In the genomic region with DNA sequence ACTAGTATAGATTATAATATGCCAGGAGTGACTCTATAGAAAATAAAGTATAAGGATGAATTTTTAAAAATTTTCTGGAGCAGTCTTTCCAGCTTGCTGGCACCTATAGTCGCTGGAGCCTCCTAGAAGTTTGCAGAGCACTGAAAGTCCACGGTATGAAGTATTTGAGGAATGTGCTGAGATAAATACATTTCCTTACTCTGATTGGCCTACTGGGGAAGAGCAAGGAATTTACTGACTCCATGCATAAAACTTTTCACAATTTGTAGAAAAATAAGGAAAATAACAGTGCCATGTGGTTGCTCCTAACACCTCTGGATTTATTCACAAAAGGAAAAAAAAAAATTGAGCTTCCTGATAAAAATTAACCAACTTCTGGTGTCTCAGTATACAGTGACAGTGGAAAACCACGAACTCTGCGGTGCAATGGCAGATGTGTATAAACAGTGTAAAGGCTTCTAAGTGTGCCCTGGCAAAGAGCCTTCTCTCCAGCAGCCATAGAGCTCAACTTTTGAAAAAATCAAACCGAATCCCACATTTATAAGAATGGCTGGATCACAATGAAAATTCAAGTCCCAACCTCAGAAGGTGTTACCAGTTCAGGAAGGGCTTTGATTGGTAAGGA, we compare ENCODE assay signal across 24 mouse cellular contexts. TPM values are rescaled to one million over a fixed set of nuclear protein-coding genes. Genes with fewer than 3 reads are reported as not detected.
DNase-seq lines count a peak whose midpoint lies in the region; ATAC-seq and TF ChIP-seq lines count a peak whose summit lies in the region.
"Had no signal": no experiment of that assay in that cellular context is flagged by ENCODE, and none has a peak within 500 bp of the region (broad histone marks: within the 10 kb centered on the region; RNA-seq: fewer than 3 reads in every experiment).

No protein-coding gene starts in this region.

- H3K4me3 ChIP-seq in kidney, embryonic 16.5 days (ENCODE audit: low read length): no peak overlapping the region
- H3K4me3 ChIP-seq in kidney, embryonic 15.5 days (replicated peaks): no peak overlapping the region
- H3K4me3 ChIP-seq in lung, postnatal 0 days (ENCODE audit: low read depth, low read length): no peak overlapping the region
- H3K4me3 ChIP-seq in embryonic facial prominence, embryonic 15.5 days (replicated peaks): no peak overlapping the region
- no peak overlapping the region for H3K4me3 ChIP-seq in hindbrain, embryonic 12.5 days
- H3K4me3 ChIP-seq: erythroblast, embryonic 14.5 days; forebrain, embryonic 12.5 days; left cerebral cortex, adult 2 months; midbrain, embryonic 10.5 days; myocyte had no signal

- 0 out of 2 replicates have a peak, but pooled peaks cover 3% of the 10 kb centered on the region for H3K9me3 ChIP-seq in kidney, embryonic 16.5 days (ENCODE audit: low read length)
- 0 out of 2 replicates have a peak, but pooled peaks cover 3% of the 10 kb centered on the region for H3K9me3 ChIP-seq in kidney, embryonic 15.5 days (replicated peaks)
- H3K9me3 ChIP-seq in lung, postnatal 0 days (ENCODE audit: low read length): no peaks in the 10 kb centered on the region
- no peaks in the 10 kb centered on the region for H3K9me3 ChIP-seq in embryonic facial prominence, embryonic 15.5 days (replicated peaks)
- H3K9me3 ChIP-seq in hindbrain, embryonic 12.5 days (replicated peaks): peaks cover 6% of the 10 kb centered on the region; the same call in 1 of the 2 replicates

- no peak overlapping the region for H3K9ac ChIP-seq in kidney, embryonic 16.5 days (replicated peaks; ENCODE audit: low read length)
- no peak overlapping the region for H3K9ac ChIP-seq in kidney, embryonic 15.5 days
- H3K9ac ChIP-seq in lung, postnatal 0 days (replicated peaks; ENCODE audit: low read depth): no peak overlapping the region
- no peak overlapping the region for H3K9ac ChIP-seq in embryonic facial prominence, embryonic 15.5 days
- H3K9ac ChIP-seq in hindbrain, embryonic 12.5 days: no peak overlapping the region
- H3K9ac ChIP-seq: forebrain, embryonic 12.5 days had no signal

- no peak for TF ChIP-seq EP300 in lung, postnatal 0 days (IDR thresholded peaks at IDR 0.05)

- H3K27ac ChIP-seq in kidney, embryonic 16.5 days (ENCODE audit: low read length): 0 out of 2 replicates have a peak overlapping the region, but pooled peaks have one; percentile 8
- H3K27ac ChIP-seq in kidney, embryonic 15.5 days: no peak overlapping the region
- peak overlapping the region; percentile 40; the same call in 1 of the 2 replicates for H3K27ac ChIP-seq in lung, postnatal 0 days (ENCODE audit: low read length)
- 0 out of 2 replicates have a peak overlapping the region, but pooled peaks have one; percentile 22 for H3K27ac ChIP-seq in embryonic facial prominence, embryonic 15.5 days (replicated peaks)
- no peak overlapping the region for H3K27ac ChIP-seq in hindbrain, embryonic 12.5 days
- H3K27ac ChIP-seq: forebrain, embryonic 12.5 days; left cerebral cortex, adult 2 months; midbrain, embryonic 10.5 days had no signal

- peak; percentile 49 for DNase-seq in lung, postnatal 0 days (ENCODE audit: low spot score)
- no peak for DNase-seq in lung, postnatal 4 days
- peak; percentile 18 for DNase-seq in yolk sac, embryonic 10.5 days (ENCODE audit: low spot score)
- DNase-seq: cerebellum, adult 11 months; cerebellum, adult 9-11 months; gastrocnemius, postnatal 36 days; kidney, postnatal 10 days had no signal

- peaks cover 6% of the 10 kb centered on the region; the same call in 1 of the 2 replicates for H3K36me3 ChIP-seq in kidney, embryonic 16.5 days (ENCODE audit: insufficient read depth, low read length)
- H3K36me3 ChIP-seq in kidney, embryonic 15.5 days: peaks cover 7% of the 10 kb centered on the region
- peaks cover 4% of the 10 kb centered on the region; the same call in 1 of the 2 replicates for H3K36me3 ChIP-seq in lung, postnatal 0 days (ENCODE audit: insufficient read depth, low read length)
- H3K36me3 ChIP-seq in embryonic facial prominence, embryonic 15.5 days: peaks cover 8% of the 10 kb centered on the region
- peaks cover 8% of the 10 kb centered on the region for H3K36me3 ChIP-seq in hindbrain, embryonic 12.5 days

- ATAC-seq in kidney, embryonic 16.5 days (ENCODE audit: low FRiP score, low TSS enrichment): no peak
- no peak for ATAC-seq in kidney, embryonic 15.5 days (replicated peaks; ENCODE audit: low FRiP score)
- ATAC-seq in lung, postnatal 0 days: peak; percentile 55; the same call in 1 of the 2 replicates
- ATAC-seq in embryonic facial prominence, embryonic 15.5 days (ENCODE audit: insufficient number of reproducible peaks, low FRiP score, low TSS enrichment, low read depth): no peak
- no peak for ATAC-seq in hindbrain, embryonic 12.5 days (ENCODE audit: low FRiP score)
- ATAC-seq: inflammation-experienced regulatory T-cells, adult 6 months; midbrain, embryonic 16.5 days had no signal

- WGBS in kidney, embryonic 16.5 days: 63% methylated on average over 5 of the region's 5 CpGs
- 66% methylated on average over 5 of the region's 5 CpGs for WGBS in kidney, embryonic 15.5 days
- WGBS in lung, postnatal 0 days: 31% methylated on average over 5 of the region's 5 CpGs
- WGBS in embryonic facial prominence, embryonic 15.5 days: 38% methylated on average over 5 of the region's 5 CpGs
- 80% methylated on average over 5 of the region's 5 CpGs for WGBS in hindbrain, embryonic 12.5 days

- H3K4me2 ChIP-seq in kidney, embryonic 16.5 days (replicated peaks; ENCODE audit: low read depth, low read length): no peak overlapping the region
- no peak overlapping the region for H3K4me2 ChIP-seq in kidney, embryonic 15.5 days
- H3K4me2 ChIP-seq in lung, postnatal 0 days (replicated peaks; ENCODE audit: low read depth, low read length): no peak overlapping the region
- no peak overlapping the region for H3K4me2 ChIP-seq in embryonic facial prominence, embryonic 15.5 days (replicated peaks)
- H3K4me2 ChIP-seq in hindbrain, embryonic 12.5 days (replicated peaks): no peak overlapping the region
- H3K4me2 ChIP-seq: forebrain, embryonic 12.5 days had no signal

- no peaks in the 10 kb centered on the region for H3K27me3 ChIP-seq in kidney, embryonic 16.5 days (ENCODE audit: insufficient read depth, low read length)
- H3K27me3 ChIP-seq in kidney, embryonic 15.5 days: no peaks in the 10 kb centered on the region
- H3K27me3 ChIP-seq in lung, postnatal 0 days (replicated peaks; ENCODE audit: insufficient read depth, low read length): no peaks in the 10 kb centered on the region
- H3K27me3 ChIP-seq in embryonic facial prominence, embryonic 15.5 days: no peaks in the 10 kb centered on the region
- no peaks in the 10 kb centered on the region for H3K27me3 ChIP-seq in hindbrain, embryonic 12.5 days
- H3K27me3 ChIP-seq: forebrain, embryonic 12.5 days had no signal

- no peak for TF ChIP-seq CTCF in lung, postnatal 0 days (IDR thresholded peaks at IDR 0.05)

- no peaks in the 10 kb centered on the region for H3K4me1 ChIP-seq in kidney, embryonic 16.5 days (ENCODE audit: insufficient read depth, low read length)
- H3K4me1 ChIP-seq in kidney, embryonic 15.5 days: 0 out of 2 replicates have a peak, but pooled peaks cover 3% of the 10 kb centered on the region
- no peaks in the 10 kb centered on the region for H3K4me1 ChIP-seq in lung, postnatal 0 days (ENCODE audit: insufficient read depth, low read depth, low read length)
- H3K4me1 ChIP-seq in embryonic facial prominence, embryonic 15.5 days: no peaks in the 10 kb centered on the region
- no peaks in the 10 kb centered on the region for H3K4me1 ChIP-seq in hindbrain, embryonic 12.5 days
- H3K4me1 ChIP-seq: forebrain, embryonic 12.5 days; midbrain, embryonic 10.5 days had no signal

RNA-seq across cellular contexts. Expression of a gene that starts 46.4 kb away (rescaled TPM):
- 0.34 TPM in 1 of 2 replicates, not detected in the other for polyA plus RNA-seq in kidney, embryonic 16.5 days (2015; fragmentation: Nextera tagmentation; extraction: Ambion mirVana)
- 0.16 and 0.17 TPM in 2 replicates for polyA plus RNA-seq in kidney, embryonic 15.5 days (2015; fragmentation: Nextera tagmentation; extraction: Ambion mirVana)
- polyA plus RNA-seq in lung, postnatal 0 days (2015; fragmentation: Nextera tagmentation; extraction: Ambion mirVana): 0.12 TPM in 1 of 2 replicates, not detected in the other
- polyA plus RNA-seq in embryonic facial prominence, embryonic 15.5 days (2015; fragmentation: Nextera tagmentation; extraction: Ambion mirVana): 0.35 TPM in 1 of 2 replicates, not detected in the other
- not detected in 2 replicates for polyA plus RNA-seq in hindbrain, embryonic 12.5 days (2016; fragmentation: Nextera tagmentation; extraction: Ambion mirVana)
- polyA plus RNA-seq: cortical plate, adult 2 months; embryonic facial prominence, embryonic 11.5 days; erythroblast, embryonic 14.5 days; forebrain, embryonic 12.5 days; heart, postnatal 0 days; hindbrain, embryonic 11.5 days; inflammation-experienced regulatory T-cells, adult 6 months; midbrain, embryonic 10.5 days; midbrain, embryonic 16.5 days; myocyte; neural tube, embryonic 14.5 days; spleen, adult 2 months had no signal

Comparison
In these comparisons a context has a peak if more than half of its experiments do, and no peak if none do; other contexts are left out.
1. H3K27ac ChIP-seq: peak in kidney, embryonic 16.5 days (single experiment), lung, postnatal 0 days (single experiment) and embryonic facial prominence, embryonic 15.5 days (single experiment); none in kidney, embryonic 15.5 days (single experiment) and hindbrain, embryonic 12.5 days (single experiment).
2. DNase-seq: peak in lung, postnatal 0 days (single experiment) and yolk sac, embryonic 10.5 days (single experiment); none in lung, postnatal 4 days (0 of 2).